Mouse (Mus musculus) heart, embryonic 11.5 days (tissue): Measurements from ENCODE around the gene Rab11a. TPM values are rescaled to one million over a fixed set of nuclear protein-coding genes. Genes with fewer than 3 reads are reported as not detected.
A peak's percentile ranks its signal among the peaks of the same experiment; 100 is the strongest.
"Not testable (repeated sequence)": the region's sequence is repeated elsewhere in the genome, so short reads cannot be mapped to it uniquely, and the experiment has no call there.

Source experiments
- ATAC-seq: fragments of 200-750 bp; cut with Nextera tagmentation; replicated peaks from 2 replicates; pipeline ENCODE4 v1.8.0; 2017; ENCODE audit warnings: moderate library complexity; ENCODE audit not compliant: insufficient number of reproducible peaks, low FRiP score, low TSS enrichment
- H3K27ac ChIP-seq: fragments of 300-500 bp; sonication (generic); 2 replicates; pipeline ENCODE4 v1.5.1; 2014; ENCODE audit warnings: mild to moderate bottlenecking, low read depth, low read length
- H3K27me3 ChIP-seq: fragments of 300-500 bp; sonication (generic); 2 replicates; pipeline ENCODE4 v1.6.1; 2014; ENCODE audit warnings: mild to moderate bottlenecking, low read length, mixed read lengths; ENCODE audit not compliant: control insufficient read depth, insufficient read depth
- H3K36me3 ChIP-seq: fragments of 300-500 bp; sonication (generic); 2 replicates; pipeline ENCODE4 v1.6.1; 2014; ENCODE audit warnings: mild to moderate bottlenecking, low read length, moderate library complexity, mixed read lengths; ENCODE audit not compliant: control insufficient read depth, insufficient read depth
- H3K4me1 ChIP-seq: fragments of 300-500 bp; sonication (generic); 2 replicates; pipeline ENCODE4 v1.6.1; 2014; ENCODE audit warnings: low read length; ENCODE audit not compliant: control insufficient read depth, insufficient read depth
- H3K4me2 ChIP-seq: fragments of 300-500 bp; sonication (generic); 2 replicates; pipeline ENCODE4 v1.6.1; 2014; ENCODE audit warnings: mild to moderate bottlenecking, moderate library complexity
- H3K4me3 ChIP-seq: fragments of 300-500 bp; sonication (generic); 2 replicates; pipeline ENCODE4 v1.5.1; 2014; ENCODE audit warnings: low read depth, low read length
- H3K9ac ChIP-seq: fragments of 300-500 bp; sonication (generic); 2 replicates; pipeline ENCODE4 v1.6.1; 2014; ENCODE audit warnings: mild to moderate bottlenecking, low read depth, low read length, moderate library complexity
- H3K9me3 ChIP-seq: fragments of 300-500 bp; sonication (generic); replicated peaks from 2 replicates; pipeline ENCODE4 v1.6.1; 2016; ENCODE audit warnings: low read length; ENCODE audit not compliant: control insufficient read depth
- WGBS: fragments of 180-500 bp; shearing (Covaris S2); extraction: QIAGEN DNeasy Blood & Tissue Kit; methylation state at CpG from one replicate; pipeline ENCODE4 v1.1.7; 2014; ENCODE audit not compliant: insufficient replicate concordance; 5-methylcytosine and 5-hydroxymethylcytosine counted together
- polyA plus RNA-seq: library from polyadenylated mRNA; unstranded; fragments of >200 nt; fragmentation: Nextera tagmentation; extraction: Ambion mirVana; gene quantifications from 2 replicates; pipeline ENCODE4 v1.2.1, GENCODE M21; 2014

Rab11a gene
- polyA plus RNA-seq, 1 experiment from 2014 or later = 360 TPM

- Histone ChIP-seq H3K9me3 (no peaks in the 10 kb centered on the region), H3K27me3 (no peaks in the 10 kb centered on the region), H3K4me1 (peaks cover 8% of the 10 kb centered on the region), H3K4me3 (peak overlapping the region; percentile 91), H3K4me2 (peak overlapping the region; percentile 86), H3K27ac (peak overlapping the region; percentile 96), H3K36me3 (no peaks in the 10 kb centered on the region), H3K9ac (peak overlapping the region; percentile 90)
- 4% methylated on average over 9 of the region's 9 CpGs for WGBS
- ATAC-seq = no peak
Observed at GRCm38 (mm10) chr9:64736076-64736638, 1.4 kb downstream of the Rab11a start.

GRCm38 (mm10) chr9:64734992-64735391 is 2.6 kb downstream of the Rab11a start:
- WGBS = 84% methylated on average over 7 of the region's 7 CpGs
- H3K36me3 ChIP-seq, H3K4me2 ChIP-seq: not testable (repeated sequence)

GRCm38 (mm10) chr9:64734166-64734565 is 3.4 kb downstream of the Rab11a start:
- Histone ChIP-seq H3K27me3 (no peaks in the 10 kb centered on the region), H3K4me2 (no peak overlapping the region; the same call in 1 of the 2 replicates), H3K4me1 (peaks cover 11% of the 10 kb centered on the region), H3K27ac (no peak overlapping the region), H3K9ac (no peak overlapping the region), H3K9me3 (no peaks in the 10 kb centered on the region), H3K36me3 (no peaks in the 10 kb centered on the region), H3K4me3 (no peak overlapping the region)
- 50% methylated on average over 6 of the region's 6 CpGs for WGBS
- ATAC-seq = no peak

More at GRCm38 (mm10) chr9:64734992-64735391, 2.6 kb downstream of the Rab11a start:
- H3K27ac ChIP-seq, H3K4me3 ChIP-seq, H3K27me3 ChIP-seq, H3K9ac ChIP-seq, H3K9me3 ChIP-seq, ATAC-seq: not testable (repeated sequence)
- peaks cover 11% of the 10 kb centered on the region for H3K4me1 ChIP-seq

GRCm38 (mm10) chr9:64731029-64731560 is 6.5 kb downstream of the Rab11a start:
- H3K27me3 ChIP-seq = no peaks in the 10 kb centered on the region
- no peak overlapping the region for H3K27ac ChIP-seq
- no peak overlapping the region for H3K4me3 ChIP-seq
- H3K36me3 ChIP-seq = peaks cover 6% of the 10 kb centered on the region; the same call in 1 of the 2 replicates
- H3K9me3 ChIP-seq = no peaks in the 10 kb centered on the region
- H3K4me1 ChIP-seq = peaks cover 11% of the 10 kb centered on the region
- no peak overlapping the region for H3K9ac ChIP-seq
- H3K4me2 ChIP-seq = no peak overlapping the region
- WGBS = 81% methylated on average over 3 of the region's 3 CpGs
- ATAC-seq = no peak

GRCm38 (mm10) chr9:64726454-64726853 is 11.1 kb downstream of the Rab11a start:
- H3K4me1 ChIP-seq = peaks cover 6% of the 10 kb centered on the region
- no peaks in the 10 kb centered on the region for H3K9me3 ChIP-seq
- H3K9ac ChIP-seq = no peak overlapping the region
- peaks cover 18% of the 10 kb centered on the region for H3K36me3 ChIP-seq
- H3K27ac ChIP-seq = no peak overlapping the region
- no peak overlapping the region for H3K4me2 ChIP-seq
- 91% methylated on average over 5 of the region's 5 CpGs for WGBS
- no peaks in the 10 kb centered on the region for H3K27me3 ChIP-seq
- H3K4me3 ChIP-seq = no peak overlapping the region
- no peak for ATAC-seq

GRCm38 (mm10) chr9:64719526-64720163 is 17.9 kb downstream of the Rab11a start:
- ATAC-seq = no peak
- no peak overlapping the region for H3K4me2 ChIP-seq
- H3K9me3 ChIP-seq = no peaks in the 10 kb centered on the region
- H3K36me3 ChIP-seq = peaks cover 5% of the 10 kb centered on the region; the same call in 1 of the 2 replicates
- WGBS = 69% methylated on average over 5 of the region's 5 CpGs
- no peak overlapping the region for H3K9ac ChIP-seq
- H3K27me3 ChIP-seq = no peaks in the 10 kb centered on the region
- H3K4me1 ChIP-seq = no peaks in the 10 kb centered on the region; the same call in 1 of the 2 replicates
- H3K27ac ChIP-seq = no peak overlapping the region
- H3K4me3 ChIP-seq = no peak overlapping the region

- H3K9me3 ChIP-seq, H3K4me1 ChIP-seq, H3K9ac ChIP-seq, ATAC-seq, H3K36me3 ChIP-seq, H3K4me2 ChIP-seq, H3K27ac ChIP-seq, H3K4me3 ChIP-seq, H3K27me3 ChIP-seq: not testable (repeated sequence)
- WGBS = 95% methylated on average over 3 of the region's 5 CpGs
Observed at GRCm38 (mm10) chr9:64710291-64710690, 27.3 kb downstream of the Rab11a start.

- H3K9ac ChIP-seq = no peak overlapping the region
- no peak overlapping the region for H3K27ac ChIP-seq
- H3K4me1 ChIP-seq = no peaks in the 10 kb centered on the region
- WGBS = 83% methylated on average over 5 of the region's 5 CpGs
- ATAC-seq = no peak
- H3K4me3 ChIP-seq = no peak overlapping the region
- no peak overlapping the region for H3K4me2 ChIP-seq
- H3K36me3 ChIP-seq = 0 out of 2 replicates have a peak, but pooled peaks cover 2% of the 10 kb centered on the region
- no peaks in the 10 kb centered on the region for H3K27me3 ChIP-seq
- no peaks in the 10 kb centered on the region for H3K9me3 ChIP-seq
Observed at GRCm38 (mm10) chr9:64704073-64704840, 33.3 kb downstream of the Rab11a start.
